Comparison of ENCODE assay signal across 12 mouse cellular contexts in genomic region chr6:12358737-12359136, GRCm38 (mm10).
"Had no signal": no experiment of that assay in that cellular context is flagged by ENCODE, and none has a peak within 500 bp of the region (broad histone marks: within the 10 kb centered on the region; RNA-seq: fewer than 3 reads in every experiment).

No protein-coding gene starts in this region.

- H3K4me1 ChIP-seq: limb, embryonic 13.5 days; liver, embryonic 15.5 days; midbrain, embryonic 12.5 days; neural tube, embryonic 15.5 days had no signal

- H3K4me3 ChIP-seq: layer of hippocampus, adult 2 months; left cerebral cortex, adult 2 months; limb, embryonic 13.5 days; liver, embryonic 15.5 days; midbrain, embryonic 12.5 days; neural tube, embryonic 15.5 days had no signal

- DNase-seq: kidney, adult 8-10 months; kidney, postnatal 36 days; lung, embryonic 14.5 days; lung, postnatal 10 days; lung, postnatal 4 days; thymus, postnatal 4 days had no signal
